Mouse (Mus musculus) spleen, adult 2 months (tissue): ENCODE measurements around the gene Cyb561.

Experiments used
- CTCF ChIP-seq: fragments of 200-500 bp; IDR thresholded peaks from 2 replicates; pipeline ENCODE4 v1.5.1; 2011; ENCODE audit warnings: mild to moderate bottlenecking, inconsistent platforms; ENCODE audit not compliant: insufficient read depth, insufficient read length, insufficient replicate concordance; ENCODE audit errors: extremely low read depth
- POLR2A ChIP-seq: fragments of 200-500 bp; IDR thresholded peaks from 2 replicates; pipeline ENCODE4 v1.6.1; 2011; ENCODE audit warnings: low read depth, low read length, inconsistent platforms

DNA sequence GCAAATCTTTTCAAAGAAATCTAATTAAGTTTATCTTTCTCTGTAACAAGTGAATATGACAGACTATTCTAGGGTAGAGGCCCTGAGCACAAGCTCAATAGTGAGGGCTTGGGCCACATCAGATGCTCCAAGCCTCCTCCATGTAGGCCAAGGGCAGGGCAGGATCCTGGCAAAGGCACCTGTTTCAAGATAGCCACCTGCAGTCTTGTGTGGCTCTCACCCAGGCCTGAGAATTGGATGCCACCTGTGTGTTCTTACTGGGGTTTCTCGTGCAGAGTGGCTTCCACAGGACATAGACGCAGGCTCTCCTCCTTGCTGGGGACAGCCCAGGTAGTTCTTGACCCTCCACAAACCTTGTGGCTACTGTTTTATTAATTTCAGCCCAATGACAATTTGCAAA lies 25.1 kb upstream of the Cyb561 start:
- TF ChIP-seq CTCF (no peak), POLR2A (no peak)
